ENCODE assay signal across 31 mouse cellular contexts in the genomic region with DNA sequence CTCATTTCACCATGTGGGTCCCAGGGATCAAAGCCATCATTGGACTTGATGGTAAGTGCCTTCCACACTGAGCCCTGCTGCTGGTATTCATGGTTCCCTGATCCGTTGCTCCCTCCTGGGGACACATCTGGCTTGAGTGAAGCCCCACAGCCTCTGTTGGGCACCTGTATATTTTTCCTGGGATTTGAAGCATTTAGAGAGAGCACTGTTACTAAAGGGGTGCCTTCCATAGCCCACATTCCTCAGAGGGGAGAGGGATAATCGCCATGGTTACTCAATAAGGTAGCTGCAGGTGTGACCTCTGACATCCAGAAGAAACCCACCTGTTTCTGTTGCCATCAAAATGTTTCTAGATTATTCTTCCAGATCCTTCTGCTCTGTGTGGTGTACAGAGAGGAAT.
"Had no signal": no experiment of that assay in that cellular context is flagged by ENCODE, and none has a peak within 500 bp of the region (broad histone marks: within the 10 kb centered on the region; RNA-seq: fewer than 3 reads in every experiment).

No protein-coding gene starts in this region.

- H3K27me3 ChIP-seq: limb, embryonic 15.5 days; liver, embryonic 13.5 days; lung, embryonic 15.5 days; midbrain, embryonic 13.5 days; midbrain, embryonic 15.5 days; neural tube, embryonic 12.5 days had no signal

- H3K4me2 ChIP-seq: limb, embryonic 13.5 days; limb, embryonic 15.5 days; liver, embryonic 11.5 days; liver, embryonic 12.5 days; liver, embryonic 13.5 days; liver, embryonic 15.5 days; lung, embryonic 14.5 days; lung, embryonic 15.5 days; midbrain, embryonic 11.5 days; midbrain, embryonic 12.5 days; midbrain, embryonic 13.5 days; midbrain, embryonic 15.5 days; neural tube, embryonic 12.5 days had no signal

- DNase-seq: left cerebral cortex, postnatal 4 days; liver; liver, embryonic 13.5 days; liver, postnatal 0 days; lung, adult 18-20 months; lung, adult 2 months; lung, embryonic 14.5 days; lung, postnatal 10 days; lung, postnatal 14 days; lung, postnatal 36 days; lung, postnatal 4 days; midbrain, embryonic 14.5 days had no signal

- ATAC-seq: liver, embryonic 12.5 days; liver, postnatal 0 days; lung, postnatal 0 days; midbrain, embryonic 13.5 days; midbrain, embryonic 15.5 days; midbrain, embryonic 16.5 days had no signal

- H3K9me3 ChIP-seq: limb, embryonic 13.5 days; limb, embryonic 15.5 days; liver, embryonic 12.5 days; liver, embryonic 13.5 days; liver, embryonic 15.5 days; lung, embryonic 15.5 days; megakaryocyte, embryonic 14.5 days; midbrain, embryonic 10.5 days; midbrain, embryonic 12.5 days; midbrain, embryonic 13.5 days; midbrain, embryonic 15.5 days; neural tube, embryonic 12.5 days had no signal

- H3K4me1 ChIP-seq: liver, embryonic 13.5 days; liver, embryonic 15.5 days; midbrain, embryonic 13.5 days; midbrain, embryonic 15.5 days had no signal

- H3K4me3 ChIP-seq: left cerebral cortex, adult 2 months; limb, embryonic 13.5 days; limb, embryonic 15.5 days; liver, embryonic 12.5 days; liver, embryonic 13.5 days; liver, embryonic 15.5 days; lung, embryonic 15.5 days; megakaryocyte, embryonic 14.5 days; midbrain, embryonic 10.5 days; midbrain, embryonic 12.5 days; midbrain, embryonic 13.5 days; midbrain, embryonic 15.5 days; myocyte; neural tube, embryonic 12.5 days had no signal

- H3K36me3 ChIP-seq: limb, embryonic 13.5 days; limb, embryonic 15.5 days; liver, embryonic 12.5 days; liver, embryonic 13.5 days; liver, embryonic 15.5 days; lung, embryonic 15.5 days; midbrain, embryonic 10.5 days; midbrain, embryonic 12.5 days; midbrain, embryonic 13.5 days; midbrain, embryonic 15.5 days; neural tube, embryonic 12.5 days had no signal

- H3K27ac ChIP-seq: left cerebral cortex, adult 2 months; limb, embryonic 13.5 days; limb, embryonic 15.5 days; liver, embryonic 12.5 days; liver, embryonic 13.5 days; liver, embryonic 14.5 days; liver, embryonic 15.5 days; lung, embryonic 15.5 days; macrophage; midbrain, embryonic 10.5 days; midbrain, embryonic 12.5 days; midbrain, embryonic 13.5 days; midbrain, embryonic 15.5 days; neural tube, embryonic 12.5 days had no signal

- H3K9ac ChIP-seq: limb, embryonic 13.5 days; limb, embryonic 15.5 days; liver, embryonic 12.5 days; liver, embryonic 13.5 days; liver, embryonic 14.5 days; liver, embryonic 15.5 days; liver, postnatal 0 days; lung, embryonic 14.5 days; lung, embryonic 15.5 days; midbrain, embryonic 12.5 days; midbrain, embryonic 13.5 days; midbrain, embryonic 15.5 days; neural tube, embryonic 12.5 days had no signal
